Mouse (Mus musculus) kidney, adult 2 months (tissue): ENCODE measurements around the gene Slc25a47. TPM values are rescaled to one million over a fixed set of nuclear protein-coding genes. Genes with fewer than 3 reads are reported as not detected.

Experiments used
- DNase-seq: peaks from one replicate; pipeline ENCODE4 v3.0.0; 2021
- H3K27ac ChIP-seq: fragments of 200-500 bp; 2 replicates; pipeline ENCODE4 v1.5.1; 2012; ENCODE audit warnings: low read depth, low read length, control low read depth, inconsistent platforms; ENCODE audit not compliant: insufficient read depth
- H3K27me3 ChIP-seq: fragments of 200-500 bp; replicated peaks from 2 replicates; pipeline ENCODE4 v1.6.1; 2012; ENCODE audit warnings: mild to moderate bottlenecking, moderate library complexity, low read length, inconsistent platforms; ENCODE audit not compliant: control insufficient read depth, insufficient read depth
- H3K36me3 ChIP-seq: fragments of 200-500 bp; 2 replicates; pipeline ENCODE4 v1.6.1; 2012; ENCODE audit warnings: mild to moderate bottlenecking, moderate library complexity, low read length, inconsistent platforms; ENCODE audit not compliant: control insufficient read depth, insufficient read depth
- H3K4me1 ChIP-seq: fragments of 200-500 bp; 2 replicates; pipeline ENCODE4 v1.6.1; 2011; ENCODE audit warnings: low read length; ENCODE audit not compliant: control insufficient read depth, insufficient read depth
- H3K4me3 ChIP-seq: fragments of 200-500 bp; 2 replicates; pipeline ENCODE4 v1.5.1; 2011; ENCODE audit warnings: mild to moderate bottlenecking, low read depth, low read length, control low read depth; ENCODE audit not compliant: insufficient read depth
- CTCF ChIP-seq: fragments of 200-500 bp; conservative IDR thresholded peaks from 2 replicates; pipeline ENCODE4 v1.5.1; 2011; ENCODE audit warnings: low read depth, mild to moderate bottlenecking, control low read depth, low read length, moderate library complexity, mixed read lengths; ENCODE audit not compliant: insufficient read depth, insufficient read length
- POLR2A ChIP-seq: fragments of 200-500 bp; IDR thresholded peaks from one replicate; pipeline ENCODE4 v1.6.1; 2011; ENCODE audit warnings: low read depth, low read length, control low read depth
- WGBS: fragments of 180-500 bp; shearing (Covaris S2); methylation state at CpG from one replicate; pipeline ENCODE4 v1.1.7; 2018; 5-methylcytosine and 5-hydroxymethylcytosine counted together
- polyA plus RNA-seq: library from polyadenylated mRNA; depleted of rRNA; stranded (reverse); fragments of >200 nt; gene quantifications from 2 replicates; pipeline ENCODE4 v1.2.3, GENCODE M21; 2012

The Slc25a47 gene
- polyA plus RNA-seq, 1 experiment, result 7.0 TPM

DNA sequence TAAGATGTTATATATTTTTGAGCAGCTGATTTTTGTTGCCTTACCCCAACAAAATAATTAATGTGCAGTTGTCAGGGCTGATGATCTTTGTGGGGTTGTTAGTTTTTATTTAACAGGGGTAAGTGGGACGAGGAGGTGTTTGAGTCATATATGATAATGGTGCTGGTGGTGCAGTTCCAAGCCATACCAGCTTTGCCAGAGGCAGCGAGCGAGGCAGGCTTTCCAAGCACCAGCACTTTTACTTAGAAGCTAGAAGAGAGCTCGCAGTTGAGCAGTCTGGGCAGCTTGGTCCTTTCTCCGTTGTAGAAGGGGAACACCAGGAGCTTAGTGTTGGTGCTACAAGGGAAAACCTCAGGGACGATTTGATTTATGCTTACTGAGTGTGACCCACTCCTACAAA, 23.4 kb upstream of the Slc25a47 start:
- no peaks in the 10 kb centered on the region for H3K27me3 ChIP-seq
- no peak overlapping the region for H3K27ac ChIP-seq
- TF ChIP-seq POLR2A, result no peak
- no peak for TF ChIP-seq CTCF
- H3K4me1 ChIP-seq, result peaks cover 3% of the 10 kb centered on the region; the same call in 1 of the 2 replicates
- no peak for DNase-seq
- no peak overlapping the region for H3K4me3 ChIP-seq
- 57% methylated on average over 6 of the region's 6 CpGs for WGBS
- H3K36me3 ChIP-seq, result no peaks in the 10 kb centered on the region; the same call in 1 of the 2 replicates

DNA sequence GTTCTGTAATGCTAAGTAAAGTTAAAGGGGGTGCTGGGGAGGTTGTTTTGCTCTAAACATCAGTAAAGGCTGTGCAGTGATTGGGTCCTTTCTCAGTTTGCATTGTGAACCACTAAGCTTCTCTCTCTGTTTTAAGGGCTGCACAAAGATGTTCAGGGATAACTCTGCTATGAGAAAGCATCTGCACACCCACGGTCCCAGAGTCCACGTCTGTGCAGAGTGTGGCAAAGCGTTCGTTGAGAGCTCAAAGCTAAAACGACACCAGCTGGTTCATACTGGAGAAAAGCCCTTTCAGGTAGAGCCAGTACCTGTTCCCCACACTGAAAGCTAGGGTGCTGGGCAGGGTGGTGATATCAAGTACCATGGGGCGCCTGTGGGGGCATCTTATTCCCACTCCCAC, 21.4 kb upstream of the Slc25a47 start:
- 72% methylated on average over 6 of the region's 6 CpGs for WGBS

DNA sequence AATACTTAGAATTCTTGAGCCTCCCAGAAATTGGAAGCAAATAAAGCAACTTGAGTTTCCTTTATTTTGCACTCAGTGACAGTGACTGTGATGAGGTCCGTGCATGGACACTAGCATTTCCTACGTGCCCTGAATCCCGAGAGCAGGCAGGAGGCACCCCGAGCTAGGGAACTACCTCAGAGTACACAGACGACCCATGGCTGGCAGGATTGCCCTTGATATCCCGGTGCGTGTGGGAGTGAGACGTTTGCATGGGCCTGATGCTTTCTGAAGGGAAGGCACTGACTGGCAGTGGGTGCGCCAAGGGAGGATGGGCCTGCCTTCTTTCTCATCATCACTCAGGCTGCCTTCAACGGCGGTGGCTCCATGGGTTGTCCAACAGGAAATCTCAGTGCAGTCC, 19.3 kb upstream of the Slc25a47 start:
- Histone ChIP-seq H3K4me1 (no peaks in the 10 kb centered on the region), H3K27ac (no peak overlapping the region), H3K36me3 (no peaks in the 10 kb centered on the region; the same call in 1 of the 2 replicates), H3K4me3 (no peak overlapping the region), H3K27me3 (no peaks in the 10 kb centered on the region)
- DNase-seq, result no peak
- WGBS, result 54% methylated on average over 11 of the region's 11 CpGs
- no peak for TF ChIP-seq POLR2A
- TF ChIP-seq CTCF, result no peak

More for the DNA sequence above, 21.4 kb upstream of the Slc25a47 start:
- H3K4me3 ChIP-seq, result no peak overlapping the region
- no peak overlapping the region for H3K27ac ChIP-seq
- no peak for DNase-seq
- H3K4me1 ChIP-seq, result peaks cover 3% of the 10 kb centered on the region; the same call in 1 of the 2 replicates
- no peaks in the 10 kb centered on the region for H3K27me3 ChIP-seq
- TF ChIP-seq POLR2A, result no peak
- no peak for TF ChIP-seq CTCF
- H3K36me3 ChIP-seq, result no peaks in the 10 kb centered on the region; the same call in 1 of the 2 replicates

DNA sequence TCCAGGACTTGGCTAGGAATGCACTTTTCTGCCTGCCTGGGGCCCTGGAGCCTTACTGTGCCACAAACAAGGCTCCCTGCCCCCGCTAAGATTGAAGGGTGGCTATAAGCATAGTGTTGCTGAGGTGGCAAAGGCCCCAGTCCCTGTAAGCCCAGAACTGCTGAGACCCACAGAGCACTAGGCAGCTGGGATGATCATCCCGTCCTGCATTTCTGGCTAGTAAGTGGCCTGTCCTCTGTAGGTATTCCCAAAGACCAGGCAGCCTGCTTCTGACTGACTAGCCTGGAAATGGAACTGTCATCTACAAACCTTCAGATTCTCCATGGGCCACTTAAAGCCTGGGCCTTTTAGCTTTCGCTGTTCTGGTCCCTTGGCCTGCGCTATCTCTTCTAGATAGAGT, 15.4 kb upstream of the Slc25a47 start:
- no peak overlapping the region for H3K27ac ChIP-seq
- H3K27me3 ChIP-seq, result no peaks in the 10 kb centered on the region
- H3K4me3 ChIP-seq, result no peak overlapping the region
- no peak for DNase-seq
- no peaks in the 10 kb centered on the region for H3K4me1 ChIP-seq
- no peaks in the 10 kb centered on the region; the same call in 1 of the 2 replicates for H3K36me3 ChIP-seq
- 92% methylated on average over 4 of the region's 4 CpGs for WGBS
- TF ChIP-seq POLR2A (no peak), CTCF (no peak)

DNA sequence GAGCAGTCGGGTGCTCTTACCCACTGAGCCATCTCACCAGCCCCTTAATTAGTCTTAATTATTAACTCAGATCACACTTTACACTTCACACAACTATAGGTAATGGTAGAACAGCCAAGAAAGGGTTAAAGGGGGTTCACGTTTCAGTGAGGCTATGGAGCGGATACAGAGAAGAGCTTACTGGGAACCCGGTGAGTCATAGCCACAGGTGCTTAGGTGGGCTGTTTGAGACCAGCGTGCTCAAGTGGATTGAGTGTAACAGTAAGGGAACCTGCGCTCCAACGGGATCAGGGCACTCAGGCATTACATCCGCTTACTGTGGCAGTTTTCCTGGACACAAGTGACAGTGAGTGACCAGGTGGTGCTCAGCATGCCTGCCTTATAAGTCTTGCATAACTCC, 12.8 kb upstream of the Slc25a47 start:
- H3K27me3 ChIP-seq, result no peaks in the 10 kb centered on the region
- H3K4me3 ChIP-seq, result no peak overlapping the region
- no peak for TF ChIP-seq POLR2A
- TF ChIP-seq CTCF, result no peak
- WGBS, result 41% methylated on average over 8 of the region's 8 CpGs
- H3K27ac ChIP-seq, result no peak overlapping the region
- H3K4me1 ChIP-seq, result no peaks in the 10 kb centered on the region
- no peak for DNase-seq
- H3K36me3 ChIP-seq, result no peaks in the 10 kb centered on the region

DNA sequence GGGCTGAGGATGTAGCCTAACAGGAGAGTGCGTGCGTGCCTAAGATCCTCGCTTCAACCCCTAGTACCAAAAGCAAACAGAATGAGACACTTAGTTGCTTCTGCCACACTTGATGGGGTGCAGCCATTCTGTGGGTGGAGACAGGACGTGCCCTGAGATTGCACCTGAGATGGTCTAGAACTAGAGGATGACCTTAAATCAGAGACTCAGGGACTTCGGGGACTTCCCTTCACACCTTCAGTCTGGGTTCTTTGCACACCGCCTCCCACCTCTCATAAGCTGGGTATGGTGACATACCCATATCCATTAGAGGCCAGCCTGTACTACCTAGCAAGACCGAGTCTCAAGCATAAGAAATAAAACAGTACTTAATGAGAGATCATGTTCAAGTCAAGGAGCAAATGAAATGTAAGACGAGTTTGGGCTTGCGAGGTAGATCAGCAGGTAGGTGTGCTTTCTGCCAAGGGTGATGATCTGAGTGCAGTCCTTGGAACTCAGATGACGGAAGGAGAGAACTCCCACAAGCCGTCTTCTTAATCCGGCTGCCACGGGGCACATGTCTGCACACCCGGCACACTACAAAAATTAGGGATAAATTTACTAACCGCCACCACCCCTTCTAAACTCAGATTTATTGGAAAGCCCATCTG, 11.5 kb upstream of the Slc25a47 start:
- Histone ChIP-seq H3K4me1 (no peaks in the 10 kb centered on the region), H3K27ac (no peak overlapping the region), H3K4me3 (no peak overlapping the region), H3K27me3 (no peaks in the 10 kb centered on the region), H3K36me3 (no peaks in the 10 kb centered on the region)
- no peak for DNase-seq
- 86% methylated on average over 15 of the region's 15 CpGs for WGBS
- TF ChIP-seq POLR2A (no peak), CTCF (no peak)

DNA sequence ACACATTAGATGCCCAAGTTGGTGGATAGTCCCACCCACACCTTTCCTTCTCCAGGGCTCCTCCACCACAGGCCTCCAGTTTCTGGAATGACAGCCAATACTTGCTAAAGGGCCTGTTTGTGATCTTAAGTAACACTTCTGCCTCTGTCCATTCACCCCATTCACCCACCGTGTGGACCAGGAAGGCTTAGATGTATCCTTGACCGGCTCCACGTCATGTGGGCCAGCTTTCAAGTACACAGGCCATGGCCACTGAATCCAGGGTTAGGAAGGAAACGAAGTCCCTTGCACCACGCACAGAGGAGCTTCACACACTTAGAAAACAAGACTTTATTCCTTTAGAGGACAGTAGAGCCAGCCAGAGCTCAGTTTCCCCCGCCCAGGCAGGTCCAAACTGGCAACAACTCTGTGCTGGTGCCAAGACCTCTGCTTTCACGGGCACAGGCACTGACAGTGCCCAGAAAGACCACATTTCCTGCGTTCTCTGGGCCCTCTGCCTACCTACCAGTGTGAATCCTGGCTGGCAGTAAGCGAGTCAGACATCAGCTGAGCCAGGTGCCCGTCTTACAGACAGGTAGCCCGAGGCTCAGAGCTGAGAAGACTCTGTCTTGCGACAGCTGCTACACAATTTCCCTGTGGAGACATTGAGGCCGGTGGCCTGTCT, 10.2 kb upstream of the Slc25a47 start:
- Histone ChIP-seq H3K36me3 (no peaks in the 10 kb centered on the region), H3K4me3 (no peak overlapping the region), H3K27me3 (no peaks in the 10 kb centered on the region), H3K4me1 (no peaks in the 10 kb centered on the region), H3K27ac (no peak overlapping the region)
- 90% methylated on average over 13 of the region's 13 CpGs for WGBS
- TF ChIP-seq POLR2A (no peak), CTCF (no peak)
- DNase-seq, result no peak
